Mouse (Mus musculus): ENCODE measurements around the gene Adamts4. TPM values are rescaled to one million over a fixed set of nuclear protein-coding genes. Genes with fewer than 3 reads are reported as not detected.

Gene Adamts4
- polyA plus RNA-seq, 2 experiments: 8.6 to 10.1 TPM

GRCm38 (mm10) chr1:171256937-171257548 lies 6.8 kb downstream of the Adamts4 start:
- ATAC-seq (ENCODE audit: low FRiP score, low read depth): no peak
- Histone ChIP-seq H3K27me3 (ENCODE audit: control insufficient read depth, insufficient read depth, low read length) (no peaks in the 10 kb centered on the region), H3K4me1 (ENCODE audit: control insufficient read depth, insufficient read depth, low read length) (peaks cover 8% of the 10 kb centered on the region), H3K9me3 (ENCODE audit: control insufficient read depth, low read length) (no peaks in the 10 kb centered on the region), H3K36me3 (ENCODE audit: control insufficient read depth, insufficient read depth, low read length) (peaks cover 44% of the 10 kb centered on the region), H3K4me2 (replicated peaks; ENCODE audit: low read depth, low read length, severe bottlenecking) (no peak overlapping the region), H3K9ac (ENCODE audit: low read depth, low read length, severe bottlenecking) (no peak overlapping the region), H3K27ac (replicated peaks; ENCODE audit: low read depth, low read length) (no peak overlapping the region), H3K4me3 (replicated peaks; ENCODE audit: low read length) (no peak overlapping the region)
- peak; percentile 78 for DNase-seq (ENCODE audit: low spot score)
- no peak for TF ChIP-seq POLR2A (IDR thresholded peaks at IDR 0.05; ENCODE audit: borderline replicate concordance, extremely low read depth, insufficient read depth, insufficient read length)
- WGBS: 61% methylated on average over 15 of the region's 15 CpGs

- Histone ChIP-seq H3K9me3 (ENCODE audit: control insufficient read depth, low read length) (no peaks in the 10 kb centered on the region), H3K4me3 (replicated peaks; ENCODE audit: low read length) (no peak overlapping the region), H3K27ac (replicated peaks; ENCODE audit: low read depth, low read length) (no peak overlapping the region), H3K36me3 (ENCODE audit: control insufficient read depth, insufficient read depth, low read length) (peaks cover 44% of the 10 kb centered on the region), H3K9ac (ENCODE audit: low read depth, low read length, severe bottlenecking) (no peak overlapping the region), H3K4me2 (replicated peaks; ENCODE audit: low read depth, low read length, severe bottlenecking) (no peak overlapping the region), H3K4me1 (ENCODE audit: control insufficient read depth, insufficient read depth, low read length) (peaks cover 9% of the 10 kb centered on the region), H3K27me3 (ENCODE audit: control insufficient read depth, insufficient read depth, low read length) (no peaks in the 10 kb centered on the region)
- TF ChIP-seq POLR2A (IDR thresholded peaks at IDR 0.05; ENCODE audit: borderline replicate concordance, extremely low read depth, insufficient read depth, insufficient read length): no peak
- no peak for ATAC-seq (ENCODE audit: low FRiP score, low read depth)
- 89% methylated on average over 9 of the region's 9 CpGs for WGBS
- no peak for DNase-seq (ENCODE audit: low spot score)
These were observed 7.6 kb downstream of the Adamts4 start for GRCm38 (mm10) chr1:171257781-171258180.

DNA sequence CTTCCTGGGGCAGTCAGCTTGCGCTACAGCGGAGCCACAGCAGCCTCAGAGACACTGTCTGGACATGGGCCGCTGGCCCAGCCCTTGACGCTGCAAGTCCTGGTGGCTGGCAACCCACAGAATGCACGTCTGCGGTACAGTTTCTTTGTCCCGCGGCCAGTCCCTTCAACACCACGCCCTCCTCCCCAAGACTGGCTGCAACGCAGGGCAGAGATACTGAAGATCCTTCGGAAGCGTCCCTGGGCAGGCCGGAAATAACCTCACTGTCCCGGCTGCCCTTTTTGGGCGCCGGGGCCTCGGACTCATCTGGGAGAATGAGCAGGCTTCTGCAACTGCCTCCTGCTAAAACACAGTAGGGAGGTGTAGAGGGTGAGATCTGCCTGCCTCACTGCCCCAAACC lies 8.7 kb downstream of the Adamts4 start:
- DNase-seq (ENCODE audit: low spot score) (no peak), ATAC-seq (ENCODE audit: low FRiP score, low read depth) (no peak)
- Histone ChIP-seq H3K27ac (replicated peaks; ENCODE audit: low read depth, low read length) (no peak overlapping the region), H3K9me3 (ENCODE audit: control insufficient read depth, low read length) (no peaks in the 10 kb centered on the region), H3K4me2 (replicated peaks; ENCODE audit: low read depth, low read length, severe bottlenecking) (no peak overlapping the region), H3K36me3 (ENCODE audit: control insufficient read depth, insufficient read depth, low read length) (peaks cover 40% of the 10 kb centered on the region), H3K4me3 (replicated peaks; ENCODE audit: low read length) (no peak overlapping the region), H3K27me3 (ENCODE audit: control insufficient read depth, insufficient read depth, low read length) (no peaks in the 10 kb centered on the region), H3K9ac (ENCODE audit: low read depth, low read length, severe bottlenecking) (no peak overlapping the region), H3K4me1 (ENCODE audit: control insufficient read depth, insufficient read depth, low read length) (peaks cover 17% of the 10 kb centered on the region)
- no peak for TF ChIP-seq POLR2A (IDR thresholded peaks at IDR 0.05; ENCODE audit: borderline replicate concordance, extremely low read depth, insufficient read depth, insufficient read length)
- WGBS: 71% methylated on average over 17 of the region's 17 CpGs

- 71% methylated on average over 3 of the region's 3 CpGs for WGBS
- peaks cover 36% of the 10 kb centered on the region for H3K36me3 ChIP-seq (ENCODE audit: control insufficient read depth, insufficient read depth, low read length)
- no peak overlapping the region for H3K4me2 ChIP-seq (replicated peaks; ENCODE audit: low read depth, low read length, severe bottlenecking)
- H3K9me3 ChIP-seq (ENCODE audit: control insufficient read depth, low read length): no peaks in the 10 kb centered on the region
- H3K27ac ChIP-seq (replicated peaks; ENCODE audit: low read depth, low read length): no peak overlapping the region
- peaks cover 17% of the 10 kb centered on the region for H3K4me1 ChIP-seq (ENCODE audit: control insufficient read depth, insufficient read depth, low read length)
- H3K27me3 ChIP-seq (ENCODE audit: control insufficient read depth, insufficient read depth, low read length): no peaks in the 10 kb centered on the region
- no peak overlapping the region for H3K4me3 ChIP-seq (replicated peaks; ENCODE audit: low read length)
- ATAC-seq (ENCODE audit: low FRiP score, low read depth): no peak
- TF ChIP-seq POLR2A (IDR thresholded peaks at IDR 0.05; ENCODE audit: borderline replicate concordance, extremely low read depth, insufficient read depth, insufficient read length): no peak
- no peak overlapping the region for H3K9ac ChIP-seq (ENCODE audit: low read depth, low read length, severe bottlenecking)
- DNase-seq (ENCODE audit: low spot score): no peak
These were observed 10.1 kb downstream of the Adamts4 start for GRCm38 (mm10) chr1:171260316-171260715.

DNA sequence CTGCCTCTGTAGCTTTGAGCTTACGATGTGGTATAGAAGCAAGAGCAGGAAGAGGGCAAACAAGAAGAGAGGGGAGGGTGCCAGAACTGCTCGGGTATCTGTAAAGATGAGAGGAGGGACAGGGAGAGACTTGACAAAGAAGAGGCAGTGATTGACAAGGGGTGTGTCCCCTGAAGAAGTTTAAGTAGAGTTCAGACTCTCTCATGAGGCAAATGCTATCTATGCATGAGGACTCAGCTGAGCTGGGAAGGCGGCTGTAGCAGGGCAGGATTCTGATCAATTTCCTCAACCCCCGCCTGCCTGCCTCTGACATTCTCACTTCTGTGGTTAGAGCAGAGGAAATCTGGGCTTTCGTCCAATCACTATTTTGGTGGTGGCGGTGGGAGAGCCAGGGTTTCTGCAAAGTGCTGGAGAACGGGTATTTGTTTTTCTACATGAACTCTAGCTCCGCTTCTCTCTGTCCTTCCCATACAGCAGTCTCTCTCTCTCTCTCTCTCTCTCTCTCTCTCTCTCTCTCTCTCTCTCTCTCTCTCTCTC lies 12.4 kb downstream of the Adamts4 start:
- H3K9ac ChIP-seq (ENCODE audit: low read depth, low read length, severe bottlenecking): peak overlapping the region; percentile 41
- H3K27me3 ChIP-seq (ENCODE audit: control insufficient read depth, insufficient read depth, low read length): no peaks in the 10 kb centered on the region
- peak overlapping the region; percentile 22 for H3K4me3 ChIP-seq (replicated peaks; ENCODE audit: low read length)
- H3K9me3 ChIP-seq (ENCODE audit: control insufficient read depth, low read length): no peaks in the 10 kb centered on the region
- ATAC-seq (ENCODE audit: low FRiP score, low read depth) (peak; percentile 84), DNase-seq (ENCODE audit: low spot score) (peak; percentile 95)
- H3K27ac ChIP-seq (replicated peaks; ENCODE audit: low read depth, low read length): peak overlapping the region; percentile 86
- peak overlapping the region; percentile 49 for H3K4me2 ChIP-seq (replicated peaks; ENCODE audit: low read depth, low read length, severe bottlenecking)
- no peak for TF ChIP-seq POLR2A (IDR thresholded peaks at IDR 0.05; ENCODE audit: borderline replicate concordance, extremely low read depth, insufficient read depth, insufficient read length)
- H3K36me3 ChIP-seq (ENCODE audit: control insufficient read depth, insufficient read depth, low read length): peaks cover 19% of the 10 kb centered on the region
- peaks cover 17% of the 10 kb centered on the region for H3K4me1 ChIP-seq (ENCODE audit: control insufficient read depth, insufficient read depth, low read length)
- WGBS: 3% methylated on average over 7 of the region's 8 CpGs

Measured in limb, embryonic 14.5 days (tissue).